Mouse (Mus musculus): ENCODE results near the gene Pheta1. TPM values are rescaled to one million over a fixed set of nuclear protein-coding genes. Genes with fewer than 3 reads are reported as not detected.
A peak's percentile ranks its signal among the peaks of the same experiment; 100 is the strongest.

Gene Pheta1
- polyA plus RNA-seq, 1 experiment from 2014 or later, result 10.6 TPM

- ATAC-seq (replicated peaks; ENCODE audit: insufficient number of reproducible peaks, low FRiP score, low TSS enrichment), result no peak
- Histone ChIP-seq H3K4me2 (no peak overlapping the region), H3K4me3 (ENCODE audit: low read depth, low read length) (no peak overlapping the region), H3K4me1 (ENCODE audit: control insufficient read depth, insufficient read depth, low read length) (peaks cover 44% of the 10 kb centered on the region), H3K9ac (ENCODE audit: low read depth, low read length) (no peak overlapping the region), H3K27ac (ENCODE audit: low read depth, low read length) (no peak overlapping the region), H3K27me3 (ENCODE audit: control insufficient read depth, insufficient read depth, low read length) (peaks cover 6% of the 10 kb centered on the region; the same call in 1 of the 2 replicates), H3K9me3 (replicated peaks; ENCODE audit: control insufficient read depth, low read length) (no peaks in the 10 kb centered on the region), H3K36me3 (ENCODE audit: control insufficient read depth, insufficient read depth, low read length) (peaks cover 2% of the 10 kb centered on the region; the same call in 1 of the 2 replicates)
- 85% methylated on average over 6 of the region's 6 CpGs for WGBS (ENCODE audit: insufficient replicate concordance)
These were observed 17.7 kb upstream of the Pheta1 start for GRCm38 (mm10) chr5:121831002-121831601.

GRCm38 (mm10) chr5:121832376-121833155 is 16.2 kb upstream of the Pheta1 start:
- Histone ChIP-seq H3K36me3 (ENCODE audit: control insufficient read depth, insufficient read depth, low read length) (peaks cover 2% of the 10 kb centered on the region; the same call in 1 of the 2 replicates), H3K27me3 (ENCODE audit: control insufficient read depth, insufficient read depth, low read length) (peaks cover 6% of the 10 kb centered on the region; the same call in 1 of the 2 replicates), H3K9me3 (replicated peaks; ENCODE audit: control insufficient read depth, low read length) (no peaks in the 10 kb centered on the region), H3K9ac (ENCODE audit: low read depth, low read length) (no peak overlapping the region), H3K4me1 (ENCODE audit: control insufficient read depth, insufficient read depth, low read length) (peaks cover 46% of the 10 kb centered on the region), H3K4me2 (peak overlapping the region; percentile 35), H3K4me3 (ENCODE audit: low read depth, low read length) (no peak overlapping the region), H3K27ac (ENCODE audit: low read depth, low read length) (0 out of 2 replicates have a peak overlapping the region, but pooled peaks have one; percentile 46)
- 74% methylated on average over 6 of the region's 6 CpGs for WGBS (ENCODE audit: insufficient replicate concordance)
- ATAC-seq (replicated peaks; ENCODE audit: insufficient number of reproducible peaks, low FRiP score, low TSS enrichment), result no peak

GRCm38 (mm10) chr5:121833159-121833558 is 15.6 kb upstream of the Pheta1 start:
- 85% methylated on average over 2 of the region's 2 CpGs for WGBS (ENCODE audit: insufficient replicate concordance)
- Histone ChIP-seq H3K27ac (ENCODE audit: low read depth, low read length) (peak overlapping the region; percentile 68), H3K4me3 (ENCODE audit: low read depth, low read length) (peak overlapping the region; percentile 75; the same call in 1 of the 2 replicates), H3K27me3 (ENCODE audit: control insufficient read depth, insufficient read depth, low read length) (peaks cover 6% of the 10 kb centered on the region; the same call in 1 of the 2 replicates), H3K9me3 (replicated peaks; ENCODE audit: control insufficient read depth, low read length) (no peaks in the 10 kb centered on the region), H3K4me2 (peak overlapping the region; percentile 98), H3K36me3 (ENCODE audit: control insufficient read depth, insufficient read depth, low read length) (peaks cover under 1% of the 10 kb centered on the region; the same call in 1 of the 2 replicates), H3K4me1 (ENCODE audit: control insufficient read depth, insufficient read depth, low read length) (peaks cover 52% of the 10 kb centered on the region), H3K9ac (ENCODE audit: low read depth, low read length) (no peak overlapping the region)
- ATAC-seq (replicated peaks; ENCODE audit: insufficient number of reproducible peaks, low FRiP score, low TSS enrichment), result no peak

- Histone ChIP-seq H3K9me3 (replicated peaks; ENCODE audit: control insufficient read depth, low read length) (no peaks in the 10 kb centered on the region), H3K9ac (ENCODE audit: low read depth, low read length) (peak overlapping the region; percentile 43; the same call in 1 of the 2 replicates), H3K27me3 (ENCODE audit: control insufficient read depth, insufficient read depth, low read length) (peaks cover 4% of the 10 kb centered on the region; the same call in 1 of the 2 replicates), H3K27ac (ENCODE audit: low read depth, low read length) (peak overlapping the region; percentile 68), H3K4me1 (ENCODE audit: control insufficient read depth, insufficient read depth, low read length) (peaks cover 52% of the 10 kb centered on the region), H3K4me2 (peak overlapping the region; percentile 98), H3K36me3 (ENCODE audit: control insufficient read depth, insufficient read depth, low read length) (no peaks in the 10 kb centered on the region), H3K4me3 (ENCODE audit: low read depth, low read length) (peak overlapping the region; percentile 75)
- no peak for ATAC-seq (replicated peaks; ENCODE audit: insufficient number of reproducible peaks, low FRiP score, low TSS enrichment)
- 31% methylated on average over 10 of the region's 10 CpGs for WGBS (ENCODE audit: insufficient replicate concordance)
These were observed 15.1 kb upstream of the Pheta1 start for GRCm38 (mm10) chr5:121833572-121834240.

- Histone ChIP-seq H3K9ac (ENCODE audit: low read depth, low read length) (peak overlapping the region; percentile 43; the same call in 1 of the 2 replicates), H3K4me2 (peak overlapping the region; percentile 98), H3K27ac (ENCODE audit: low read depth, low read length) (peak overlapping the region; percentile 68; the same call in 1 of the 2 replicates), H3K4me1 (ENCODE audit: control insufficient read depth, insufficient read depth, low read length) (peaks cover 49% of the 10 kb centered on the region), H3K9me3 (replicated peaks; ENCODE audit: control insufficient read depth, low read length) (no peaks in the 10 kb centered on the region), H3K27me3 (ENCODE audit: control insufficient read depth, insufficient read depth, low read length) (peaks cover 4% of the 10 kb centered on the region; the same call in 1 of the 2 replicates), H3K36me3 (ENCODE audit: control insufficient read depth, insufficient read depth, low read length) (no peaks in the 10 kb centered on the region), H3K4me3 (ENCODE audit: low read depth, low read length) (peak overlapping the region; percentile 75)
- ATAC-seq (replicated peaks; ENCODE audit: insufficient number of reproducible peaks, low FRiP score, low TSS enrichment), result no peak
- WGBS (ENCODE audit: insufficient replicate concordance), result 63% methylated on average over 7 of the region's 7 CpGs
These were observed 14.6 kb upstream of the Pheta1 start for GRCm38 (mm10) chr5:121834241-121834606.

- Histone ChIP-seq H3K27ac (ENCODE audit: low read depth, low read length) (peak overlapping the region; percentile 79), H3K4me3 (ENCODE audit: low read depth, low read length) (peak overlapping the region; percentile 75), H3K36me3 (ENCODE audit: control insufficient read depth, insufficient read depth, low read length) (no peaks in the 10 kb centered on the region), H3K9ac (ENCODE audit: low read depth, low read length) (peak overlapping the region; percentile 82), H3K9me3 (replicated peaks; ENCODE audit: control insufficient read depth, low read length) (no peaks in the 10 kb centered on the region), H3K4me2 (peak overlapping the region; percentile 98), H3K27me3 (ENCODE audit: control insufficient read depth, insufficient read depth, low read length) (no peaks in the 10 kb centered on the region), H3K4me1 (ENCODE audit: control insufficient read depth, insufficient read depth, low read length) (peaks cover 49% of the 10 kb centered on the region)
- ATAC-seq (replicated peaks; ENCODE audit: insufficient number of reproducible peaks, low FRiP score, low TSS enrichment), result no peak
- 20% methylated on average over 12 of the region's 12 CpGs for WGBS (ENCODE audit: insufficient replicate concordance)
These were observed 13.6 kb upstream of the Pheta1 start for GRCm38 (mm10) chr5:121834991-121835747.

- Histone ChIP-seq H3K27me3 (ENCODE audit: control insufficient read depth, insufficient read depth, low read length) (no peaks in the 10 kb centered on the region), H3K4me2 (peak overlapping the region; percentile 98), H3K9ac (ENCODE audit: low read depth, low read length) (peak overlapping the region; percentile 82), H3K9me3 (replicated peaks; ENCODE audit: control insufficient read depth, low read length) (no peaks in the 10 kb centered on the region), H3K4me1 (ENCODE audit: control insufficient read depth, insufficient read depth, low read length) (peaks cover 49% of the 10 kb centered on the region), H3K36me3 (ENCODE audit: control insufficient read depth, insufficient read depth, low read length) (no peaks in the 10 kb centered on the region), H3K27ac (ENCODE audit: low read depth, low read length) (peak overlapping the region; percentile 79), H3K4me3 (ENCODE audit: low read depth, low read length) (peak overlapping the region; percentile 75)
- under 1% methylated on average over 46 of the region's 51 CpGs for WGBS (ENCODE audit: insufficient replicate concordance)
- no peak for ATAC-seq (replicated peaks; ENCODE audit: insufficient number of reproducible peaks, low FRiP score, low TSS enrichment)
These were observed 12.7 kb upstream of the Pheta1 start for GRCm38 (mm10) chr5:121835949-121836691.

All from heart, embryonic 11.5 days (tissue).